Mouse (Mus musculus) MN1 (cell line): ENCODE measurements at regions not wholly inside any gene's neighbourhood (a gene's known extent, or its start where the extent isn't known, plus 50 kb on each side); places are given as distances from the start of the nearest gene placed in this dataset.
"Not testable (repeated sequence)": the region's sequence is repeated elsewhere in the genome, so short reads cannot be mapped to it uniquely, and the experiment has no call there.

ENCODE experiments used
- DNase-seq: peaks from one replicate; pipeline ENCODE4 v3.0.0-alpha.2; 2016; ENCODE audit warnings: low spot score

DNA sequence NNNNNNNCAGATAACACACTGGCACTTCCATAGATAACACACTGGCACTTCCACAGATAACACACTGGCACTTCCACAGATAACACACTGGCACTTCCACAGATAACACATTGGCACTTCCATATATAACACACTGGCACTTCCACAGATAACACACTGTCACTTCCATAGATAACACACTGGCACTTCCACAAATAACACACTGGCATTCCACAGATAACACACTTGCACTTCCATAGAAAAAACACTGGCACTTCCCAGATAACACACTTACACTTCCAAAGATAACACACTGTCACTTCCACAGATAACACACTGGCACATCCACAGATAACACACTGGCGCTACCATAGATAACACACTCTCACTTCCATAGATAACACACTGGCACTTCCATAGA is 105.7 kb upstream of the Afdn start:
- DNase-seq, result not testable (repeated sequence)

DNA sequence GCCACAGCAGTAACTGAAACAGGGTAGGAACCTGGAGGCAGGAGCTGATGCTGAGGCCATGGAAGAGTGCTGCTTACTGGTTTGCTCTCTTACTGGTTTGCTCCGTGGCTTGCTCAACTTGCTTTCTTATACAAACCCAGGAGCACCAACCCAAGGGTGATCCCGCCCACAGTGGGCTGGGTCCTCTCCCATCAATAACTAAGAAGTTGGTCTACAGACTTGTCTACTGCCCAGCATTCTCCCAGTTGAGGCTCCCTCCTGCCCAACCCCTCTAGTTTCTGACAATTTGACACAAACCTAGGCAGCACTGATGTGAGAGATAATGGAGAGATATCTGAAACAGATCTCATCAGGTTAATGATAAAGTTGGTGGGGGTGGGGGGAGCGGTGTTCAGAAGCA is 104.3 kb upstream of the Afdn start:
- DNase-seq, result peak; percentile 30

DNA sequence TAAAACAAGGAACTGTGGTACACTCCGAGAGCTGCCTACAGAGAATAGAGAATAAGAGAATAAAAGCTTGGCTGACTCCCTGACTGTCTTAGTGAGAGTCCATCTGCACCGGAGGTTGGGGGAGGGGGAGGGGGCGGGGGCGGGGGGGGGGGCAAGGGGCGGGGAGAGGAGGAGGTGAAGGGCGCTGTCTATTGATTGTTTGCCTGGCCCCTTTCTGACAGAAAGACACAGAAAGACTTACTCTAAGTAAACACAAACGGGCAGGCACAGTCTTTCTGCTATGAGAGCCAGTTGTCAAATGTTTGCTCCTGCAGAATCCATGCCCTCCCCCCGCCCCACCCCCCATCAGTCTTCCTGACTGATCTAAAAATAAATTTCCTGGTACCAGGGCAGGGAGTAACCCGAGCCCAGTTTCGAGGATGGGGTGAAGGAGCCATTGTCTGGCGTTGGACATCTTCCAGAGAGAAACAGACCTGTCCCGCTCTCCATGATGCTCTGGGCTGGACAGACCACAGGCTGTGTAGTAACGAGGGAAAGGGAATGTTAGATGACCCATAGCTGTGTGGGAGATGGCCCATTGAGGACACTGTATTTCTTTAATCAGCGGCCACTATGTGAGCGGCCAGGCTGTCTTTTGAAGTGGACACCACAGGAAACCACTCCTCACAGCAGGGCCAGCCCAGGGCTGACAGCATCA is 103.7 kb upstream of the Afdn start:
- DNase-seq, result peak; percentile 66

DNA sequence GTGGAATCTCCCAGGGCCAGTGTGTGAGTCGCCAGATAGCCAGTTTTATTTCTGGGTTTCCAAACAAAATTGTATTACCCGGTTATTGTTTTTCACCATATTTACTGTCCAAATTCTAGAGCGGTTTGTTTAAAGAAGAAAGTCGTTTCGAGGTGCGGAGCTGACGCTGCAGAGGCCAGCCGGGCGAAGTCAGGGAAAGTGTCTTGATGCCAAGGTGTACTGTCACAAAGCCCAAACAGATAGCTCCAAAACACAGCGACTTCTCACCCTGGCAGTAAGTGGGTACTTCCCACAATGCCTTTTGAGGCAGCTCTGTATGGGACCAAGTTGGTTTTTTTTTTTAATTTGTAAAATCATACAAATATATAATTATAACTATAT is 103.2 kb upstream of the Afdn start:
- DNase-seq, result no peak

DNA sequence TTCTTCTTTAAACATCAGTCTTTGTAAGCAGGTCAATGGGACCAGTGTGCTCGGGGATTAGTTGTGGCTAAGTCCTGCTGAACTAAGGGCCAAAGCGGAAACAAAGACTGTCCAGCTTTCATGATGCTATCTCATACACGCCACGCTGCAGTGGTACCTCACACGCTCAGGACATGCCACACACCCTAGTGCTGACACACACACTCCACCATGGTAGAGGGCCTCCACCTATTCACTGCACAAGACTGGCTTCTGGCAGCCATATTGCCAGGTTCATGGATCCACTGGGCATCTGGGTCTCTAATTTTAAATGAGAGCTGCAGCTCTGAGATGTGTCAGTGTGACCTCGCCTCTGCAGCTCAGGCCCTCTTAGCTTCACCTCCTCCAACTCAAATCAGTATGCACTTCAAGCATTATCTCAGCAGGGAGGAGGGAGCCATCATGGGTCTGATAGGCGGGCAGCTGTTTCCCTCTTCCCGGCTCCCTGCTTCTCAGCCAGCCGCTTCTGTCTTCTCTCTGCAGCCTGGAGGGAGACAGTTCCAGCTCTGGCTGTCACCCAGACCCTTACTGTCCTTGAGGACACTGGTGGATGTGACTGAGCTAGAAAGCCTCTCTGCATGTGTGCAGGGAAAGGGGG is 102.6 kb upstream of the Afdn start:
- DNase-seq, result no peak

DNA sequence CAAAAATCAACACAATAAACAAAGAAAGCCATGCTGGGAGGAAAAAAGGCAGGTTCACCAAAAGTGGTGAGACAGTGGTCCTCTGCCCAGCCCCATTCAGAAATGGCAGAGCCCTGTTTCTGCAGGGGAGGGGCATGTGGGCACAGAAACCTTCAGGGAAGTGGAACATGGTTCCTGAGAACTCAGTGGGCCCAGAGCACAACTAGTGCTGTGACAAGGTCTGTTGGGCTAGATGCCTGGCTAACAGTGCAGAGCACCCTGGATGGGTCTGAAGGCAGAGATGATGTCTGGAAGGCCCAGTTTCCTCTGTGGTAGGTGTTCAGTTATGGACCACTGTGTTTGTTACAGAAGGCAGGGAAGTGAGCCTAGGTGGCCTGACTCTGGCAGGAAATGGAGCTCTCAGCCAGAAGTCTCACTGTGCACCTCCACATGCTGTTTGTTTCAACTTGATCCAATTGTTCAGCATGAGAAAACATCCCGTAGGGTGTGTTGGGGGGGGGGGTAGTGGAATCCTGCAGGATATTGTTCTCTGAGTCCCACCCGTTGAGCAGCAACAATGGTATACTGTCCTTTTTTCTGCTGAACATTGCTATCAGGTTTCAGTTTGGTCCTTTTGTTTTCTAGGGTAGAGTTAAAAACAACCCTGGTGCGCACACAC is 101.9 kb upstream of the Afdn start:
- DNase-seq, result no peak

DNA sequence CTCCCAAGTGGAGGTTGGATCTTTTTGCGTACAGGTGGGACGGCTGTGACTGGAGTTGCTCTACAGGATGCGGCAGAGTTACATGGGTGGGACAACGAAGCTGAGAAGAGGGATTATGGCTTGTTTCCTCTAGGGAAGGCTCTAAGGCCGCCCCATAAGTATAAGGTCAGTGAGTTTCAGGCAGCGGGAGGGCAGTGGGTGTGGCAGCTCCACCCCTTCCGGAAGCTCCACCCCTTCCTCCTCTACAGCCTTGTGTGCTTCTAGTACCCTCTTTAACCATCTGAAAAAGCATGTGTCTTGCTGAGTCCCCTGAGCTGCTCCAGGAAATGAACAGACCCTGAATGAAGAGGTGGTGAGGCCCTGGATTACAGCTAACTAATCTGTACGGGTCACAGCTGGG is 101.2 kb upstream of the Afdn start:
- DNase-seq, result no peak

DNA sequence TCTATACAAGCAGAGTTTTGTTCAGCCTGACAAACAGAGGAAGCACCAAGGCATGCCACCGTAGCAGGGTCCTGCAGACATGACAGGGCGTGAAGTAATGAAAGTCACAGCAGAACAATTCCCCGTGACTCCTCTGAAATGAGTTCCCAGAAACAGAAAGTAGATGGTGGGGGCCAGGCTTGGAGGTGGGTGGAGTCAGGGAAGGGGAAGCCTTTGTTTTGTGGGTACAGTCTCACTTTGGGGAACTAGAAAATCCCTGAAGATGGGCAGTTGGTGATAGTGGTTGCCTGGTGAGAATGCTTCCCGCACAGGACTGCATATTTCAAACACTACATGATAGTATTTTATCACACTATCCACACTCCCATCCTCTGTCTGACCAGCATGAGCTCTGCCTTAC is 100.4 kb upstream of the Afdn start:
- no peak for DNase-seq

DNA sequence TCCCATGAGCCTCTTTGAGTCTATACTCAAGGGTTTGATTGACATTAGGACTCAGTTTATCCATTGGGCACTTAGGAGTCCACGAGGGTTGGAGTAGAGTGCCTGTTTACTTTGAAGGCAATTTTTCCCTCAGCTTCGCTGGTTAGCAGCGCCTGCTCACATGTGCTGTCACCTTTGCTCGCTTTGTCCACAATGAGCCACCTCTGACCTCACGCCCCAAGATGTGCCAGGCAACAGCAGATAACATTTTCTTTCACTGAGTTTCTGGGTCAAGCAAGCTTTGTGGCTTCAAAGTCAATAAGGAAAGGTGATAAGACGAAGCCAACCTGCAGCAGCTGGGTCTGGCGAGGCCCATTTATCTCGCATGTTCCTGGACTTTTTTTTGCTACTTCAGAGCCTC is 99.3 kb upstream of the Afdn start:
- no peak for DNase-seq

DNA sequence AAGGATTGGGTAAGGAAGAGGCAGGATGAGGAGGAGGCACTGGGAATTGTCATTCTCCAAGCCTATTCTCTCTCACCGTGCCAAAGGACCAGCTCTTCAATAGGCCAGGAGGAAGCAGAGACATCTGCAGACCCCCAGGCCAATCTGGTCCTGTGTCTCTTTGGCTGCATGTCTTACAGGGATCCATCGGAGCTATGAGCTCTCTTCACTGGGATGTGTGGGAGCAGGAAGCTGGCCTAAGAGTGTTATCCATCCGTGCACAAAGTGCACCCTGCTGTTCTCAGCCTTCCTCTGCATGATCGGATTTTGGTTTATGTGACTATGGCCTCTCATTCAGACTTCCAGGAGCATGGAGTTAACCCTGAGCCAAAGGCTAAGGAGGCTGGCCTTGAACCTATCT is 98.2 kb upstream of the Afdn start:
- DNase-seq, result no peak
